Mouse (Mus musculus) forebrain, embryonic 10.5 days (tissue): ENCODE results near the gene Sbno1. TPM values are rescaled to one million over a fixed set of nuclear protein-coding genes. Genes with fewer than 3 reads are reported as not detected.
A peak's percentile ranks its signal among the peaks of the same experiment; 100 is the strongest.

ENCODE experiments used
- DNase-seq: peaks from one replicate; pipeline ENCODE4 v3.0.0-alpha.2; 2017; ENCODE audit warnings: low spot score; ENCODE audit errors: extremely low spot score
- H3K27ac ChIP-seq: fragments of 300-500 bp; sonication (generic); 2 replicates; pipeline ENCODE4 v1.5.1; 2016; ENCODE audit warnings: mild to moderate bottlenecking
- H3K27me3 ChIP-seq: fragments of 300-500 bp; sonication (generic); 2 replicates; pipeline ENCODE4 v1.6.1; 2016; ENCODE audit warnings: mild to moderate bottlenecking; ENCODE audit not compliant: poor library complexity, severe bottlenecking
- H3K36me3 ChIP-seq: fragments of 300-500 bp; sonication (generic); replicated peaks from 2 replicates; pipeline ENCODE4 v1.6.1; 2016; ENCODE audit warnings: mild to moderate bottlenecking, moderate library complexity
- H3K4me1 ChIP-seq: fragments of 300-500 bp; sonication (generic); 2 replicates; pipeline ENCODE4 v1.6.1; 2016
- H3K4me3 ChIP-seq: fragments of 300-500 bp; sonication (generic); 2 replicates; pipeline ENCODE4 v1.5.1; 2016; ENCODE audit warnings: mild to moderate bottlenecking, moderate library complexity
- H3K9me3 ChIP-seq: fragments of 300-500 bp; sonication (generic); 2 replicates; pipeline ENCODE4 v1.6.1; 2016; ENCODE audit warnings: mild to moderate bottlenecking, moderate library complexity
- WGBS: fragments of 180-500 bp; shearing (Covaris S2); methylation state at CpG from one replicate; pipeline ENCODE4 v1.1.7; 2016; 5-methylcytosine and 5-hydroxymethylcytosine counted together
- microRNA-seq: library from miRNA; unstranded; fragments of <30 nt; microRNA quantifications from one replicate; pipeline ENCODE4, GENCODE M21; 2017
- polyA plus RNA-seq: library from polyadenylated mRNA; unstranded; fragments of >200 nt; fragmentation: Nextera tagmentation; extraction: Ambion mirVana; gene quantifications from 2 replicates; pipeline ENCODE4 v1.2.1, GENCODE M21; 2016

The Sbno1 gene
- polyA plus RNA-seq, 1 experiment from 2014 or later: 88.3 TPM

GRCm38 (mm10) chr5:124334392-124334791 lies 91.4 kb downstream of the Sbno1 start:
- WGBS: 58% methylated on average over 6 of the region's 6 CpGs
- Histone ChIP-seq H3K27ac (peak overlapping the region; percentile 71), H3K36me3 (peaks cover 9% of the 10 kb centered on the region), H3K4me3 (no peak overlapping the region), H3K9me3 (no peaks in the 10 kb centered on the region), H3K27me3 (no peaks in the 10 kb centered on the region), H3K4me1 (peaks cover 10% of the 10 kb centered on the region)
- DNase-seq: no peak

GRCm38 (mm10) chr5:124330086-124330485 lies 95.7 kb downstream of the Sbno1 start:
- 85% methylated on average over 6 of the region's 6 CpGs for WGBS
- no peaks in the 10 kb centered on the region for H3K9me3 ChIP-seq
- DNase-seq: no peak
- no peak overlapping the region for H3K4me3 ChIP-seq
- no peak overlapping the region for H3K27ac ChIP-seq
- H3K27me3 ChIP-seq: no peaks in the 10 kb centered on the region
- peaks cover 28% of the 10 kb centered on the region for H3K4me1 ChIP-seq
- H3K36me3 ChIP-seq: peaks cover 2% of the 10 kb centered on the region

GRCm38 (mm10) chr5:124327510-124328364 lies 98.1 kb downstream of the Sbno1 start, which contains the start of the genes Mphosph9 and 2810006K23Rik:
TSS of gene Mphosph9 (minus strand) at chr5:124327972.
TSS of gene 2810006K23Rik (plus strand) at chr5:124328089.
- WGBS: under 1% methylated on average over 72 of the region's 72 CpGs

GRCm38 (mm10) chr5:124326829-124327228 lies 99.0 kb downstream of the Sbno1 start:
- Histone ChIP-seq H3K9me3 (no peaks in the 10 kb centered on the region), H3K36me3 (peaks cover 30% of the 10 kb centered on the region), H3K27ac (peak overlapping the region; percentile 98), H3K4me1 (peaks cover 21% of the 10 kb centered on the region), H3K27me3 (no peaks in the 10 kb centered on the region), H3K4me3 (peak overlapping the region; percentile 75)
- WGBS: 6% methylated on average over 8 of the region's 8 CpGs
- no peak for DNase-seq

More at GRCm38 (mm10) chr5:124327510-124328364, 98.1 kb downstream of the Sbno1 start, which contains the start of the genes Mphosph9 and 2810006K23Rik:
- H3K4me1 ChIP-seq: peaks cover 21% of the 10 kb centered on the region
- H3K27ac ChIP-seq: peak within 1 kb of the TSS; percentile 98
- H3K27me3 ChIP-seq: no peaks in the 10 kb centered on the region
- no peaks in the 10 kb centered on the region for H3K9me3 ChIP-seq
- peak within 1 kb of the TSS; percentile 75 for H3K4me3 ChIP-seq
- peak; percentile 99 for DNase-seq
- H3K36me3 ChIP-seq: peaks cover 21% of the 10 kb centered on the region

Small RNAs within 50 kb of the gene (microRNA-seq; reads per million reads assigned to microRNA genes)
- 1.8 reads per million for gene Gm27486

Other genes starting within 250 kb of the Sbno1 start
- 2.1 and 3.0 TPM in 2 replicates for gene Pitpnm2, start 176.2 kb downstream of the Sbno1 start, polyA plus RNA-seq
- 19.5 and 20.9 TPM in 2 replicates for gene Mphosph9, start 98.0 kb downstream of the Sbno1 start, polyA plus RNA-seq
- 24.9 and 25.7 TPM in 2 replicates for gene 2810006K23Rik, start 97.9 kb downstream of the Sbno1 start, polyA plus RNA-seq
- 57.3 and 64.7 TPM in 2 replicates for gene Cdk2ap1, start 62.9 kb downstream of the Sbno1 start, polyA plus RNA-seq
- 41.0 and 41.6 TPM in 2 replicates for gene Kmt5a, start 13.9 kb upstream of the Sbno1 start, polyA plus RNA-seq
- 22.7 and 24.2 TPM in 2 replicates for gene Rilpl2, start 52.4 kb upstream of the Sbno1 start, polyA plus RNA-seq
- gene Snrnp35, start 57.1 kb upstream of the Sbno1 start, polyA plus RNA-seq: 35.8 and 37.2 TPM in 2 replicates
- gene Rilpl1, start 105.4 kb upstream of the Sbno1 start, polyA plus RNA-seq: 18.1 and 23.4 TPM in 2 replicates
- 474 and 480 TPM in 2 replicates for gene Tmed2, start 114.7 kb upstream of the Sbno1 start, polyA plus RNA-seq
- gene Ddx55, start 126.9 kb upstream of the Sbno1 start, polyA plus RNA-seq: 18.1 and 21.7 TPM in 2 replicates
- gene Eif2b1, start 153.1 kb upstream of the Sbno1 start, polyA plus RNA-seq: 88.7 and 89.0 TPM in 2 replicates
- gene Gtf2h3, start 153.1 kb upstream of the Sbno1 start, polyA plus RNA-seq: 98.9 and 117 TPM in 2 replicates
- gene Atp6v0a2, start 202.6 kb upstream of the Sbno1 start, polyA plus RNA-seq: 45.4 and 46.3 TPM in 2 replicates